Mouse (Mus musculus) brain, embryonic 14.5 days (tissue): ENCODE measurements at regions not wholly inside any gene's neighbourhood (a gene's known extent, or its start where the extent isn't known, plus 50 kb on each side); places are given as distances from the start of the nearest gene placed in this dataset.

Experiments
- CTCF ChIP-seq: fragments of 200-500 bp; IDR thresholded peaks from 2 replicates; pipeline ENCODE4 v1.5.1; 2012; ENCODE audit warnings: inconsistent platforms, mild to moderate bottlenecking, moderate library complexity, borderline replicate concordance; ENCODE audit not compliant: insufficient read depth, insufficient read length; ENCODE audit errors: extremely low read depth
- POLR2A ChIP-seq: fragments of 200-500 bp; IDR thresholded peaks from 2 replicates; pipeline ENCODE4 v1.6.1; 2012; ENCODE audit warnings: mild to moderate bottlenecking, inconsistent platforms, borderline replicate concordance; ENCODE audit not compliant: poor library complexity, insufficient read depth, insufficient read length, severe bottlenecking; ENCODE audit errors: extremely low read depth

DNA sequence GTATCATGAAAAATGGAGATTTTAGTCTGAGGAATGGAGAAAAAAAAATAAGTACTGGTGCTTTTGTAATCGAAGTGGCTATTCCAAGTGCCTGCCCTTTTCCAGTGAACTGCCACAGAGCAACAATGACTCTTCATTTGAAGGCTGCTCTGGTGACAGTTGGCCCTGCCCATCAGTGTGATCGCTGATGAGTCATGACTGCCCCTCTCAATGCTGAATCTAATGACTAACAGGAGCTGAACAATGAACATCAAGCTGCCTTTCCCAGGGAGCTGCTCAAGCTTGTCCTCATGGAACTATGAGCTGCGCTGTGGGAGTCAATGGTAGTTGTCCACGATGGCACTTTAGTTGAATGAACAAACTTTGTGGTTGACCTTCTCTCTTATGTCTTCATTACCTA, 456.4 kb downstream of the Serpinb8 start:
- TF ChIP-seq POLR2A (no peak), CTCF (no peak)
